In the genomic region with DNA sequence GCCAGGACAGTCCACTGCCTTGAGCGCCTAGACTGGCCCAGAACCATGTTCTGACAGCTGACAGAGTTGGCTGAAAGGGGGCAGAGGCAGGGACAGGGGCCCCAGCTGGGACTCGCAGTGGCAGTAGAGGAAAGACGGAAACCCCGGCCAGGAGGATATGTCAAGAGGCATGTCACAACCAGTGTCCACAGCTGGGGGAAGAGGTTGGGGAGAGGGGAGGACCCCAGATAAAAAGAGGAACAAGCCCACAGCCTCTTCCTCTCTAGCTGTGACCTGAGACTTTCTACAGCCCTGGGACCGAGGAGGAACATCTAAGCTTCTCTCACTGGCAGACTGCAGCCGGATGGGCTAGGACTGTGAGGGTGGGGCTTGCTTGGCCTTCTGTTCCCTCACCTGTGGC, we compare ENCODE assay signal across 14 mouse cellular contexts. TPM values are rescaled to one million over a fixed set of nuclear protein-coding genes. Genes with fewer than 3 reads are reported as not detected.
DNase-seq lines count a peak whose midpoint lies in the region; ATAC-seq and TF ChIP-seq lines count a peak whose summit lies in the region.
"Had no signal": no experiment of that assay in that cellular context is flagged by ENCODE, and none has a peak within 500 bp of the region (broad histone marks: within the 10 kb centered on the region; RNA-seq: fewer than 3 reads in every experiment).

No protein-coding gene starts in this region.

- peaks cover 4% of the 10 kb centered on the region; the same call in 1 of the 2 replicates for H3K4me1 ChIP-seq in limb, embryonic 15.5 days
- peaks cover 6% of the 10 kb centered on the region for H3K4me1 ChIP-seq in limb, embryonic 10.5 days
- peaks cover 17% of the 10 kb centered on the region for H3K4me1 ChIP-seq in bone marrow, adult 2 months (ENCODE audit: control insufficient read depth, insufficient read depth, low read length)
- peaks cover 11% of the 10 kb centered on the region; the same call in 1 of the 2 replicates for H3K4me1 ChIP-seq in liver, embryonic 15.5 days (replicated peaks)
- peaks cover 8% of the 10 kb centered on the region for H3K4me1 ChIP-seq in small intestine, adult 2 months (ENCODE audit: control insufficient read depth, insufficient read depth, insufficient read length, low read length)
- H3K4me1 ChIP-seq in midbrain, embryonic 14.5 days (ENCODE audit: control insufficient read depth, insufficient read depth, low read length) = no peaks in the 10 kb centered on the region

- no peaks in the 10 kb centered on the region for H3K27me3 ChIP-seq in limb, embryonic 15.5 days
- no peaks in the 10 kb centered on the region for H3K27me3 ChIP-seq in limb, embryonic 10.5 days (ENCODE audit: low read depth, poor library complexity, severe bottlenecking)
- H3K27me3 ChIP-seq in liver, embryonic 15.5 days = no peaks in the 10 kb centered on the region
- no peaks in the 10 kb centered on the region for H3K27me3 ChIP-seq in small intestine, adult 2 months (ENCODE audit: control insufficient read depth, insufficient read depth, low read length)
- H3K27me3 ChIP-seq in midbrain, embryonic 14.5 days (ENCODE audit: control insufficient read depth, insufficient read depth, low read length) = no peaks in the 10 kb centered on the region

- TF ChIP-seq CTCF in bone marrow, adult 2 months (IDR thresholded peaks at IDR 0.05; ENCODE audit: control insufficient read depth, insufficient read depth, low read length) = no peak
- no peak for TF ChIP-seq CTCF in small intestine, adult 2 months (IDR thresholded peaks at IDR 0.05; ENCODE audit: extremely low read depth, insufficient read length, insufficient replicate concordance, low read depth, low read length)

- WGBS in limb, embryonic 15.5 days = 82% methylated on average over 6 of the region's 6 CpGs
- 86% methylated on average over 6 of the region's 6 CpGs for WGBS in limb, embryonic 10.5 days
- 15% methylated on average over 6 of the region's 6 CpGs for WGBS in bone marrow, adult 2 months
- 32% methylated on average over 6 of the region's 6 CpGs for WGBS in liver, embryonic 15.5 days (ENCODE audit: insufficient replicate concordance)
- 88% methylated on average over 6 of the region's 6 CpGs for WGBS in small intestine, adult 2 months
- WGBS in midbrain, embryonic 14.5 days = 91% methylated on average over 6 of the region's 6 CpGs

- H3K4me2 ChIP-seq in limb, embryonic 15.5 days = no peak overlapping the region
- H3K4me2 ChIP-seq in liver, embryonic 15.5 days = no peak overlapping the region
- no peak overlapping the region for H3K4me2 ChIP-seq in midbrain, embryonic 14.5 days (ENCODE audit: low read length)

- ATAC-seq in limb, embryonic 15.5 days (ENCODE audit: insufficient number of reproducible peaks, low FRiP score, low TSS enrichment, low read depth) = 0 out of 2 replicates have a peak, but pooled peaks have one; percentile 9
- ATAC-seq in liver, embryonic 15.5 days (ENCODE audit: insufficient read depth) = peak; percentile 35; the same call in 1 of the 2 replicates
- no peak for ATAC-seq in midbrain, embryonic 14.5 days (ENCODE audit: low FRiP score, low TSS enrichment)
- ATAC-seq: inflammation-experienced regulatory T-cells, adult 6 months had no signal

- H3K4me3 ChIP-seq in limb, embryonic 15.5 days = no peak overlapping the region
- H3K4me3 ChIP-seq in limb, embryonic 10.5 days = no peak overlapping the region
- H3K4me3 ChIP-seq in bone marrow, adult 2 months (replicated peaks; ENCODE audit: control insufficient read depth, low read depth, low read length) = no peak overlapping the region
- H3K4me3 ChIP-seq in liver, embryonic 15.5 days (replicated peaks) = no peak overlapping the region
- no peak overlapping the region for H3K4me3 ChIP-seq in small intestine, adult 2 months (ENCODE audit: low read depth, low read length)
- H3K4me3 ChIP-seq in midbrain, embryonic 14.5 days (replicated peaks; ENCODE audit: low read depth, low read length) = no peak overlapping the region
- H3K4me3 ChIP-seq: forebrain, embryonic 10.5 days had no signal

- H3K9ac ChIP-seq in limb, embryonic 15.5 days = no peak overlapping the region
- H3K9ac ChIP-seq in liver, embryonic 15.5 days = no peak overlapping the region
- H3K9ac ChIP-seq in midbrain, embryonic 14.5 days (replicated peaks; ENCODE audit: low read length) = no peak overlapping the region

- no peaks in the 10 kb centered on the region for H3K9me3 ChIP-seq in limb, embryonic 15.5 days
- no peaks in the 10 kb centered on the region for H3K9me3 ChIP-seq in limb, embryonic 10.5 days (replicated peaks)
- no peaks in the 10 kb centered on the region for H3K9me3 ChIP-seq in liver, embryonic 15.5 days (replicated peaks)
- no peaks in the 10 kb centered on the region for H3K9me3 ChIP-seq in midbrain, embryonic 14.5 days (ENCODE audit: control insufficient read depth, low read length)
- H3K9me3 ChIP-seq: forebrain, embryonic 10.5 days had no signal

- no peak for DNase-seq in limb, embryonic 10.5 days (ENCODE audit: low spot score)
- DNase-seq in right cerebral cortex, postnatal 10 days (ENCODE audit: low spot score in 2 of 2) = no peak
- no peak for DNase-seq in midbrain, embryonic 14.5 days
- DNase-seq in cerebellum, postnatal 10 days = no peak
- DNase-seq: cerebellum, adult 9-10 months; gastrocnemius, postnatal 10 days; kidney, postnatal 10 days; thymus, postnatal 4 days had no signal

- TF ChIP-seq POLR2A in bone marrow, adult 2 months (IDR thresholded peaks at IDR 0.05; ENCODE audit: borderline replicate concordance, control insufficient read depth, low read depth, low read length) = no peak
- no peak for TF ChIP-seq POLR2A in small intestine, adult 2 months (IDR thresholded peaks at IDR 0.05; ENCODE audit: low read depth, low read length)

- H3K36me3 ChIP-seq in limb, embryonic 15.5 days = peaks cover 60% of the 10 kb centered on the region
- peaks cover 61% of the 10 kb centered on the region for H3K36me3 ChIP-seq in limb, embryonic 10.5 days
- peaks cover 28% of the 10 kb centered on the region for H3K36me3 ChIP-seq in liver, embryonic 15.5 days (replicated peaks)
- H3K36me3 ChIP-seq in small intestine, adult 2 months (ENCODE audit: control insufficient read depth, insufficient read depth, low read length) = peaks cover 49% of the 10 kb centered on the region
- peaks cover 60% of the 10 kb centered on the region for H3K36me3 ChIP-seq in midbrain, embryonic 14.5 days (ENCODE audit: control insufficient read depth, insufficient read depth, low read length)

- no peak overlapping the region for H3K27ac ChIP-seq in limb, embryonic 15.5 days
- no peak overlapping the region for H3K27ac ChIP-seq in limb, embryonic 10.5 days
- peak overlapping the region; percentile 83 for H3K27ac ChIP-seq in bone marrow, adult 2 months (ENCODE audit: control insufficient read depth, insufficient read depth, low read depth, low read length, poor library complexity)
- H3K27ac ChIP-seq in liver, embryonic 15.5 days (replicated peaks) = peak overlapping the region; percentile 31
- H3K27ac ChIP-seq in small intestine, adult 2 months (ENCODE audit: insufficient read depth, low read depth, low read length) = peak overlapping the region; percentile 23; the same call in 1 of the 2 replicates
- no peak overlapping the region for H3K27ac ChIP-seq in midbrain, embryonic 14.5 days (replicated peaks; ENCODE audit: low read depth, low read length)
- H3K27ac ChIP-seq: forebrain, embryonic 10.5 days had no signal

RNA-seq across cellular contexts. Expression of a gene that starts 43.8 kb away (rescaled TPM):
- polyA plus RNA-seq in limb, embryonic 15.5 days (2015; fragmentation: Nextera tagmentation; extraction: Ambion mirVana) = 26.0 and 34.0 TPM in 2 replicates
- polyA plus RNA-seq in limb, embryonic 10.5 days (2016; fragmentation: Nextera tagmentation; extraction: Ambion mirVana) = 26.2 and 29.1 TPM in 2 replicates
- polyA plus RNA-seq in bone marrow, adult 2 months (2011; ENCODE audit: insufficient read depth, insufficient read length, low replicate concordance, missing spikeins) = 6.2 and 8.3 TPM in 2 replicates
- polyA plus RNA-seq in liver, embryonic 15.5 days (2015; fragmentation: Nextera tagmentation; extraction: Ambion mirVana) = 8.3 and 10.6 TPM in 2 replicates
- polyA plus RNA-seq in small intestine, adult 2 months (2012; rRNA removed) = 23.9 and 25.1 TPM in 2 replicates
- polyA plus RNA-seq in midbrain, embryonic 14.5 days (2014; fragmentation: Nextera tagmentation; extraction: Ambion mirVana) = 56.1 and 60.9 TPM in 2 replicates

Comparison
In these comparisons a context has a peak if more than half of its experiments do, and no peak if none do; other contexts are left out.
1. H3K27ac ChIP-seq: peak in bone marrow, adult 2 months (single experiment), liver, embryonic 15.5 days (single experiment) and small intestine, adult 2 months (single experiment); none in limb, embryonic 15.5 days (single experiment), limb, embryonic 10.5 days (single experiment) and midbrain, embryonic 14.5 days (single experiment).